In the genomic region with DNA sequence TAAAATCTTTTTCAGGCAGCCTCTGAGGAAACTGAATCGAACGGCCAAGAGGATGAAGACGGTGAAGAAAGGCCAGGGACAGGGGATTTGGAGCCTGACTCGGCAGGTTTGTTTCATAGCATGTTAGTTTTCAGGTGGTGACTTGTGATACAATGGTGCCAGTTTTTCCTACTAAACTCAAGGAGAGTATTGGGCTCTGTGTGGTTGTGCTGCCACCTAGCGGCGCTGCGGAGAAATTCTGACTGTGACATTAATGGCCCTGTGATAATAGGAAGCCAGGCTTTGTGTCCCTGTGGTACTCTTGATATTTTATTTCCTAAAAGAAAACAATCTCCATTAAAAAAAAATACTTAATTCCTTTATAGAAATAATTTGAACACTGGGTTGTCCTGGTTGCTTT, we compare ENCODE assay signal across 9 mouse cellular contexts.
DNase-seq lines count a peak whose midpoint lies in the region; ATAC-seq lines count a peak whose summit lies in the region.
"Had no signal": no experiment of that assay in that cellular context is flagged by ENCODE, and none has a peak within 500 bp of the region (broad histone marks: within the 10 kb centered on the region; RNA-seq: fewer than 3 reads in every experiment).

No protein-coding gene starts in this region.

- H3K4me3 ChIP-seq in forebrain, embryonic 10.5 days = no peak overlapping the region

- peak; percentile 53 for DNase-seq in Muller cell, postnatal 12 days (ENCODE audit: inconsistent ontology term)
- DNase-seq in c-Kit-positive CD71-negative TER-119-negative erythroid progenitor cells, embryonic 14.5 days (ENCODE audit: low read depth) = peak; percentile 29
- peak; percentile 78 for DNase-seq in forebrain, embryonic 10.5 days (ENCODE audit: extremely low spot score, low spot score)
- peak; percentile 73 to 74 for DNase-seq in layer of hippocampus, postnatal 36 days
- DNase-seq in right cerebral cortex, postnatal 25 days = peak; percentile 70

- WGBS in forebrain, embryonic 10.5 days = 14% methylated on average over 7 of the region's 7 CpGs

- H3K36me3 ChIP-seq in forebrain, embryonic 10.5 days (replicated peaks) = peaks cover 2% of the 10 kb centered on the region; the same call in 1 of the 2 replicates

- ATAC-seq in hematopoietic stem cell, adult 5-6 weeks (replicated peaks in 1 of 2; ENCODE audit: insufficient read depth in 1 of 2, low FRiP score in 2 of 2, low TSS enrichment in 1 of 2, low read depth in 1 of 2, poor library complexity in 2 of 2, severe bottlenecking in 2 of 2) = peak; percentile 77 to 83
- peak; percentile 80 for ATAC-seq in megakaryocyte progenitor cell, adult 5-6 weeks (replicated peaks; ENCODE audit: poor library complexity)
- ATAC-seq in erythroid progenitor cell, adult 5-6 weeks (replicated peaks; ENCODE audit: low FRiP score, poor library complexity, severe bottlenecking) = no peak

- H3K27ac ChIP-seq in forebrain, embryonic 10.5 days = no peak overlapping the region
- H3K27ac ChIP-seq: macrophage had no signal

- H3K9me3 ChIP-seq in forebrain, embryonic 10.5 days = no peaks in the 10 kb centered on the region

- no peaks in the 10 kb centered on the region for H3K4me1 ChIP-seq in forebrain, embryonic 10.5 days

- H3K27me3 ChIP-seq in forebrain, embryonic 10.5 days (ENCODE audit: poor library complexity, severe bottlenecking) = no peaks in the 10 kb centered on the region
